Mouse (Mus musculus): ENCODE measurements at regions not wholly inside any gene's neighbourhood (a gene's known extent, or its start where the extent isn't known, plus 50 kb on each side); places are given as distances from the start of the nearest gene placed in this dataset.

GRCm38 (mm10) chr14:74397202-74397601 lies 243.4 kb upstream of the Htr2a start:
- H3K4me1 ChIP-seq (replicated peaks): no peaks in the 10 kb centered on the region
- no peak for ATAC-seq (replicated peaks; ENCODE audit: insufficient number of reproducible peaks, insufficient read depth, low FRiP score, low read depth)
- no peak overlapping the region for H3K9ac ChIP-seq
- no peaks in the 10 kb centered on the region for H3K36me3 ChIP-seq
- no peak overlapping the region for H3K4me3 ChIP-seq
- no peaks in the 10 kb centered on the region for H3K27me3 ChIP-seq
- no peaks in the 10 kb centered on the region for H3K9me3 ChIP-seq (replicated peaks)
- WGBS: 74% methylated on average over 3 of the region's 3 CpGs
- H3K4me2 ChIP-seq: no peak overlapping the region
- no peak overlapping the region for H3K27ac ChIP-seq

GRCm38 (mm10) chr14:74409441-74409840 lies 231.2 kb upstream of the Htr2a start:
- no peaks in the 10 kb centered on the region for H3K9me3 ChIP-seq (replicated peaks)
- H3K36me3 ChIP-seq: no peaks in the 10 kb centered on the region
- no peak for ATAC-seq (replicated peaks; ENCODE audit: insufficient number of reproducible peaks, insufficient read depth, low FRiP score, low read depth)
- H3K9ac ChIP-seq: no peak overlapping the region
- H3K27ac ChIP-seq: no peak overlapping the region
- 42% methylated on average over 1 of the region's 1 CpGs for WGBS
- no peak overlapping the region for H3K4me2 ChIP-seq
- H3K4me3 ChIP-seq: no peak overlapping the region
- no peaks in the 10 kb centered on the region for H3K27me3 ChIP-seq
- no peaks in the 10 kb centered on the region for H3K4me1 ChIP-seq (replicated peaks)

GRCm38 (mm10) chr14:74428226-74428625 lies 212.4 kb upstream of the Htr2a start:
- Histone ChIP-seq H3K4me1 (replicated peaks) (no peaks in the 10 kb centered on the region), H3K27me3 (no peaks in the 10 kb centered on the region), H3K4me3 (no peak overlapping the region), H3K4me2 (no peak overlapping the region), H3K36me3 (no peaks in the 10 kb centered on the region), H3K9me3 (replicated peaks) (no peaks in the 10 kb centered on the region), H3K27ac (no peak overlapping the region), H3K9ac (no peak overlapping the region)
- WGBS: 66% methylated on average over 3 of the region's 3 CpGs
- no peak for ATAC-seq (replicated peaks; ENCODE audit: insufficient number of reproducible peaks, insufficient read depth, low FRiP score, low read depth)

GRCm38 (mm10) chr14:74464027-74464682 lies 176.5 kb upstream of the Htr2a start:
- Histone ChIP-seq H3K27me3 (no peaks in the 10 kb centered on the region), H3K9ac (no peak overlapping the region), H3K36me3 (no peaks in the 10 kb centered on the region), H3K4me3 (no peak overlapping the region), H3K4me1 (replicated peaks) (no peaks in the 10 kb centered on the region), H3K4me2 (no peak overlapping the region), H3K9me3 (replicated peaks) (no peaks in the 10 kb centered on the region), H3K27ac (no peak overlapping the region)
- no peak for ATAC-seq (replicated peaks; ENCODE audit: insufficient number of reproducible peaks, insufficient read depth, low FRiP score, low read depth)
- WGBS: 56% methylated on average over 2 of the region's 2 CpGs

- no peaks in the 10 kb centered on the region for H3K36me3 ChIP-seq
- no peaks in the 10 kb centered on the region for H3K9me3 ChIP-seq (replicated peaks)
- H3K9ac ChIP-seq: no peak overlapping the region
- no peaks in the 10 kb centered on the region for H3K4me1 ChIP-seq (replicated peaks)
- no peaks in the 10 kb centered on the region for H3K27me3 ChIP-seq
- no peak overlapping the region for H3K27ac ChIP-seq
- no peak overlapping the region for H3K4me3 ChIP-seq
- no peak overlapping the region for H3K4me2 ChIP-seq
- no peak for ATAC-seq (replicated peaks; ENCODE audit: insufficient number of reproducible peaks, insufficient read depth, low FRiP score, low read depth)
Observed at GRCm38 (mm10) chr14:74495504-74495903, 145.1 kb upstream of the Htr2a start.

GRCm38 (mm10) chr14:74511521-74511920 lies 129.1 kb upstream of the Htr2a start:
- ATAC-seq (replicated peaks; ENCODE audit: insufficient number of reproducible peaks, insufficient read depth, low FRiP score, low read depth): no peak
- Histone ChIP-seq H3K4me1 (replicated peaks) (no peaks in the 10 kb centered on the region), H3K36me3 (no peaks in the 10 kb centered on the region), H3K27ac (no peak overlapping the region), H3K9me3 (replicated peaks) (no peaks in the 10 kb centered on the region), H3K4me3 (no peak overlapping the region), H3K27me3 (no peaks in the 10 kb centered on the region), H3K9ac (no peak overlapping the region), H3K4me2 (no peak overlapping the region)
- WGBS: 72% methylated on average over 2 of the region's 2 CpGs

- Histone ChIP-seq H3K9me3 (replicated peaks) (no peaks in the 10 kb centered on the region), H3K27me3 (no peaks in the 10 kb centered on the region), H3K9ac (no peak overlapping the region), H3K4me2 (no peak overlapping the region), H3K27ac (no peak overlapping the region), H3K36me3 (no peaks in the 10 kb centered on the region), H3K4me3 (no peak overlapping the region), H3K4me1 (replicated peaks) (no peaks in the 10 kb centered on the region)
- no peak for ATAC-seq (replicated peaks; ENCODE audit: insufficient number of reproducible peaks, insufficient read depth, low FRiP score, low read depth)
- 66% methylated on average over 3 of the region's 3 CpGs for WGBS
Observed at GRCm38 (mm10) chr14:74516451-74516850, 124.2 kb upstream of the Htr2a start.

GRCm38 (mm10) chr14:74519531-74519930 lies 121.1 kb upstream of the Htr2a start:
- Histone ChIP-seq H3K27ac (no peak overlapping the region), H3K9me3 (replicated peaks) (no peaks in the 10 kb centered on the region), H3K9ac (no peak overlapping the region), H3K4me2 (no peak overlapping the region), H3K27me3 (no peaks in the 10 kb centered on the region), H3K4me1 (replicated peaks) (no peaks in the 10 kb centered on the region), H3K36me3 (no peaks in the 10 kb centered on the region), H3K4me3 (no peak overlapping the region)
- WGBS: 65% methylated on average over 6 of the region's 6 CpGs
- no peak for ATAC-seq (replicated peaks; ENCODE audit: insufficient number of reproducible peaks, insufficient read depth, low FRiP score, low read depth)

- H3K4me3 ChIP-seq: no peak overlapping the region
- no peak overlapping the region for H3K27ac ChIP-seq
- H3K4me1 ChIP-seq (replicated peaks): no peaks in the 10 kb centered on the region
- no peaks in the 10 kb centered on the region for H3K36me3 ChIP-seq
- H3K9me3 ChIP-seq (replicated peaks): no peaks in the 10 kb centered on the region
- no peak overlapping the region for H3K4me2 ChIP-seq
- H3K27me3 ChIP-seq: no peaks in the 10 kb centered on the region
- H3K9ac ChIP-seq: no peak overlapping the region
- 77% methylated on average over 3 of the region's 3 CpGs for WGBS
- no peak for ATAC-seq (replicated peaks; ENCODE audit: insufficient number of reproducible peaks, insufficient read depth, low FRiP score, low read depth)
Observed at GRCm38 (mm10) chr14:74521669-74522068, 119.0 kb upstream of the Htr2a start.

GRCm38 (mm10) chr14:74527246-74527645 lies 113.4 kb upstream of the Htr2a start:
- Histone ChIP-seq H3K27ac (no peak overlapping the region), H3K9ac (no peak overlapping the region)
- no peak for ATAC-seq (replicated peaks; ENCODE audit: insufficient number of reproducible peaks, insufficient read depth, low FRiP score, low read depth)

GRCm38 (mm10) chr14:74529368-74529951 lies 111.2 kb upstream of the Htr2a start:
- H3K4me3 ChIP-seq: no peak overlapping the region
- H3K27me3 ChIP-seq: no peaks in the 10 kb centered on the region
- H3K27ac ChIP-seq: no peak overlapping the region
- no peak overlapping the region for H3K4me2 ChIP-seq
- no peak overlapping the region for H3K9ac ChIP-seq
- ATAC-seq (replicated peaks; ENCODE audit: insufficient number of reproducible peaks, insufficient read depth, low FRiP score, low read depth): no peak
- H3K4me1 ChIP-seq (replicated peaks): no peaks in the 10 kb centered on the region
- H3K9me3 ChIP-seq (replicated peaks): no peaks in the 10 kb centered on the region
- no peaks in the 10 kb centered on the region for H3K36me3 ChIP-seq
- WGBS: 86% methylated on average over 7 of the region's 7 CpGs

More at GRCm38 (mm10) chr14:74527246-74527645, 113.4 kb upstream of the Htr2a start:
- Histone ChIP-seq H3K4me2 (no peak overlapping the region), H3K4me1 (replicated peaks) (no peaks in the 10 kb centered on the region), H3K9me3 (replicated peaks) (no peaks in the 10 kb centered on the region), H3K27me3 (no peaks in the 10 kb centered on the region), H3K4me3 (no peak overlapping the region), H3K36me3 (no peaks in the 10 kb centered on the region)
- WGBS: 32% methylated on average over 4 of the region's 4 CpGs

GRCm38 (mm10) chr14:74538187-74538586 lies 102.5 kb upstream of the Htr2a start:
- Histone ChIP-seq H3K4me3 (no peak overlapping the region), H3K4me1 (replicated peaks) (no peaks in the 10 kb centered on the region), H3K4me2 (no peak overlapping the region), H3K9me3 (replicated peaks) (no peaks in the 10 kb centered on the region), H3K27me3 (no peaks in the 10 kb centered on the region), H3K27ac (no peak overlapping the region), H3K36me3 (no peaks in the 10 kb centered on the region), H3K9ac (no peak overlapping the region)
- no peak for ATAC-seq (replicated peaks; ENCODE audit: insufficient number of reproducible peaks, insufficient read depth, low FRiP score, low read depth)
- WGBS: 73% methylated on average over 2 of the region's 2 CpGs

Measured in heart, embryonic 15.5 days (tissue).